Mouse (Mus musculus): Measurements from ENCODE around the gene Rps2. TPM values are rescaled to one million over a fixed set of nuclear protein-coding genes. Genes with fewer than 3 reads are reported as not detected.
A peak's percentile ranks its signal among the peaks of the same experiment; 100 is the strongest.

The Rps2 gene
- polyA plus RNA-seq, 1 experiment from 2014 or later, result 776 TPM

DNA sequence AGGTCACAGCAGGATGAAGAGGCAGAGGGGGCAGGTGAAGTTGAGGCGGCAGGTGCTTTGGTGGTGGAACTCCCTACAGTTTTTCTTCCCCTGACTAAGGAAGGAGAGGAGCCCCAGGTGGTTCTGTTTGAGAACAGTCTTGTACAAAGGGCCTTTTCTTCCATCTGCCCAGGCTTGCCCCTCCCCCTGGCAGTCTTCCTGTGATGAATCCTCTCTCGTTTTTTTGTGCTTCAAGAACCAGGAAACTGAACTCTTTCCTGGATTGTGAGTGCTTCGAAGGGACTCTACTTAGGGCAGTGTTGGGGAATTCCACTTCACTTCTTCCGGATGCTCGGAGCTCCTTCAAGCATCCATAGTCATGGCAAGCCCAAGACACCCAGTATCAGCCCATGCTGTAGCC is 19.9 kb upstream of the Rps2 start:
- Histone ChIP-seq H3K36me3 (ENCODE audit: control insufficient read depth, insufficient read depth) (peaks cover 34% of the 10 kb centered on the region; the same call in 1 of the 2 replicates), H3K4me1 (replicated peaks; ENCODE audit: control insufficient read depth, insufficient read depth, low read length) (no peaks in the 10 kb centered on the region; the same call in 1 of the 2 replicates), H3K4me2 (replicated peaks; ENCODE audit: low read depth) (peak overlapping the region; percentile 62), H3K4me3 (ENCODE audit: low read depth, low read length) (peak overlapping the region; percentile 14), H3K9ac (ENCODE audit: low read depth, low read length) (peak overlapping the region; percentile 40; the same call in 1 of the 2 replicates), H3K9me3 (ENCODE audit: control insufficient read depth) (no peaks in the 10 kb centered on the region), H3K27me3 (replicated peaks; ENCODE audit: control insufficient read depth, insufficient read depth, low read length) (no peaks in the 10 kb centered on the region), H3K27ac (ENCODE audit: low read depth, low read length) (peak overlapping the region; percentile 91)
- peak; percentile 39 for ATAC-seq
- 15% methylated on average over 5 of the region's 5 CpGs for WGBS
- no peak for TF ChIP-seq CTCF (IDR thresholded peaks at IDR 0.05; ENCODE audit: low read depth)

GRCm38 (mm10) chr17:24698715-24699114 is 19.2 kb upstream of the Rps2 start:
- Histone ChIP-seq H3K4me1 (replicated peaks; ENCODE audit: control insufficient read depth, insufficient read depth, low read length) (no peaks in the 10 kb centered on the region; the same call in 1 of the 2 replicates), H3K9ac (ENCODE audit: low read depth, low read length) (peak overlapping the region; percentile 40), H3K27ac (ENCODE audit: low read depth, low read length) (peak overlapping the region; percentile 91), H3K36me3 (ENCODE audit: control insufficient read depth, insufficient read depth) (peaks cover 33% of the 10 kb centered on the region; the same call in 1 of the 2 replicates), H3K4me3 (ENCODE audit: low read depth, low read length) (peak overlapping the region; percentile 14), H3K27me3 (replicated peaks; ENCODE audit: control insufficient read depth, insufficient read depth, low read length) (no peaks in the 10 kb centered on the region), H3K4me2 (replicated peaks; ENCODE audit: low read depth) (peak overlapping the region; percentile 62), H3K9me3 (ENCODE audit: control insufficient read depth) (no peaks in the 10 kb centered on the region)
- ATAC-seq, result no peak
- 46% methylated on average over 9 of the region's 9 CpGs for WGBS
- TF ChIP-seq CTCF (IDR thresholded peaks at IDR 0.05; ENCODE audit: low read depth), result no peak

DNA sequence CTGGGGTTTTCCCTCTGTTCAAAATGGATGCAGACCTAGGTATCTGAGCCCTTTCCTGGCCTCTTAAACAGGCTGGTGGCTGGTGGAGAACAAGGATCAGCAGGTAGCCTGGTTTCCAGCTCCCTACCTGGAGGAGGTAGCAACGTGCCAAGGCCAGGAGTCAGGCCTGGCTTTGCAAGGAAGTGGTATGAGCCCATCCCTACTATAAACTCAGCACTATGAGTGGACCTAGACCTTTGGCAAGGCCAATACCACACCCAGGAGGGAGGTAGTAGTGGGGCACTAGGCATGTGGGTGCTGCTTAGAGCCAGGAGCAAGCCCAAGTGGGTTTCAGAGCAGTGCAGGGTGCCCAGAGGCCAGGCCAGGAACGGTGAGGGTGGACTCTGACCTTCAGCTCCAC is 18.4 kb upstream of the Rps2 start:
- H3K27ac ChIP-seq (ENCODE audit: low read depth, low read length), result peak overlapping the region; percentile 91
- peak overlapping the region; percentile 62 for H3K4me2 ChIP-seq (replicated peaks; ENCODE audit: low read depth)
- H3K27me3 ChIP-seq (replicated peaks; ENCODE audit: control insufficient read depth, insufficient read depth, low read length), result no peaks in the 10 kb centered on the region
- peak; percentile 80 for ATAC-seq
- peak overlapping the region; percentile 23; the same call in 1 of the 2 replicates for H3K4me3 ChIP-seq (ENCODE audit: low read depth, low read length)
- H3K9ac ChIP-seq (ENCODE audit: low read depth, low read length), result peak overlapping the region; percentile 40; the same call in 1 of the 2 replicates
- peak; percentile 26; the same call in 1 of the 2 replicates for TF ChIP-seq CTCF (IDR thresholded peaks at IDR 0.05; ENCODE audit: low read depth)
- H3K4me1 ChIP-seq (replicated peaks; ENCODE audit: control insufficient read depth, insufficient read depth, low read length), result no peaks in the 10 kb centered on the region; the same call in 1 of the 2 replicates
- 30% methylated on average over 2 of the region's 2 CpGs for WGBS
- no peaks in the 10 kb centered on the region for H3K9me3 ChIP-seq (ENCODE audit: control insufficient read depth)
- peaks cover 40% of the 10 kb centered on the region; the same call in 1 of the 2 replicates for H3K36me3 ChIP-seq (ENCODE audit: control insufficient read depth, insufficient read depth)

DNA sequence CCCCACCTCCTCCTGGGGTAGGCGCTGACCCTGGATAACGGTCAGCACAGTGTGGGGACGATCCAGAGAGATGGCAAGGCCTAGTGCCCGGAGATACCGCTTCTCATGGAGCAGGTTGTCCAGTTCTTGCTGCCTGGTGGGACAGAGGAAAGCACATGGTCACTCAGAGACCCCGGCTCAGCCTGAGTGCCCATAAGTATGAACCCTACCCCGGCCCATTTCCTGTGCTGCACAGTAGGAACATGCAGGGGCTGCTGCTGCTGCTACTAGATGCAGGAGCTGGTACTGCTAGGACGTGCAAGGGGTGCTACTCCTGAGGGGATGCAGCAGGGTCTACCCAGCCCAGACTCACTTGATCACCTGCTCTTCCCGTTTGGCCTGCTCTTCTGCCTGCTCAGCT is 16.7 kb upstream of the Rps2 start:
- no peak for ATAC-seq
- Histone ChIP-seq H3K9ac (ENCODE audit: low read depth, low read length) (no peak overlapping the region), H3K4me2 (replicated peaks; ENCODE audit: low read depth) (peak overlapping the region; percentile 62; the same call in 1 of the 2 replicates), H3K4me3 (ENCODE audit: low read depth, low read length) (no peak overlapping the region), H3K4me1 (replicated peaks; ENCODE audit: control insufficient read depth, insufficient read depth, low read length) (no peaks in the 10 kb centered on the region; the same call in 1 of the 2 replicates), H3K27me3 (replicated peaks; ENCODE audit: control insufficient read depth, insufficient read depth, low read length) (no peaks in the 10 kb centered on the region), H3K36me3 (ENCODE audit: control insufficient read depth, insufficient read depth) (peaks cover 48% of the 10 kb centered on the region; the same call in 1 of the 2 replicates), H3K9me3 (ENCODE audit: control insufficient read depth) (no peaks in the 10 kb centered on the region), H3K27ac (ENCODE audit: low read depth, low read length) (peak overlapping the region; percentile 28; the same call in 1 of the 2 replicates)
- TF ChIP-seq CTCF (IDR thresholded peaks at IDR 0.05; ENCODE audit: low read depth), result no peak
- whole genome bisulfite sequencing, result 91% methylated on average over 9 of the region's 9 CpGs

GRCm38 (mm10) chr17:24705821-24706220 is 12.1 kb upstream of the Rps2 start:
- WGBS, result 99% methylated on average over 3 of the region's 3 CpGs
- Histone ChIP-seq H3K4me1 (replicated peaks; ENCODE audit: control insufficient read depth, insufficient read depth, low read length) (no peaks in the 10 kb centered on the region; the same call in 1 of the 2 replicates), H3K4me3 (ENCODE audit: low read depth, low read length) (no peak overlapping the region), H3K4me2 (replicated peaks; ENCODE audit: low read depth) (no peak overlapping the region), H3K9me3 (ENCODE audit: control insufficient read depth) (no peaks in the 10 kb centered on the region), H3K27ac (ENCODE audit: low read depth, low read length) (no peak overlapping the region), H3K36me3 (ENCODE audit: control insufficient read depth, insufficient read depth) (peaks cover 36% of the 10 kb centered on the region; the same call in 1 of the 2 replicates), H3K9ac (ENCODE audit: low read depth, low read length) (no peak overlapping the region), H3K27me3 (replicated peaks; ENCODE audit: control insufficient read depth, insufficient read depth, low read length) (no peaks in the 10 kb centered on the region)
- TF ChIP-seq CTCF (IDR thresholded peaks at IDR 0.05; ENCODE audit: low read depth), result no peak
- ATAC-seq, result no peak

DNA sequence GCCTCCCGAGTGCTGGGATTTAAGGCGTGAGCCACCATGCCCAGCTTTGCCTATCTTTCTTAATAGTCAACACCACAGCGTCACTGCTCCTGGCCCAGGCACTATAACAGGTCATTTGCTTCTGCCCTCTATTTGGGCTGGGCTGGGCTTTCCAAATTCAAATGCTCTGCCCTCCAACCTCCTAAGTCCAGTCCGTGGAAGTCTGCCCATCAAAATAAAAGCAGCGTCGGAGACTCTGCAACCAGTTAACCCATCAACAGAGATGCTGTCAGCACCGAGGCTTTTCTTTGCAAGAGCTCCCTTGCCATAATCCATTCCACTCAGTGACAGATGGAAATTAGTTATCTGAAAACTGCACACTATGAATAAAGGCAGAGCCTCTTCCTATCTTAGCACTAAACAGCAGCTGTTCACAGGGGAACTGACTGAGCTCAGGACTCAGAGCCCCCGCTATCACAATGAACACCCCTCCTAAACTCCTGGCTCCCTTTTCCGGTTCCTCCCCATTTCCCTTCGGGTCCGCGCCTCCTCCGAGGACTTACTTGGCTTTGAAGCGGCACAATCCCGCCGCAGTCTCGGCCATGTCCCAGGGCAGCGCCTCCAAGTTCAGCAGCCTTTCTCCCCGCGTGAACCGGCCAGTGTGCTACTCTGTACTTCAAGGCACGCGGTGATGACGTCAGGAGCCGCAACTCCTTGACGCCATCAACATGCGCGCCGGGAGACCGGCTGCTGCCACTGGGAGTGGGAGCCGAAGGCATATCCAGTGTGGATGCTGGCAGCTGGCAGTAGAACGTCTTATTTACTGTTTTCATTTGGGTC is 10.7 kb upstream of the Rps2 start, which contains the start of gene Tbl3:
Tbl3 (minus strand) TSS at position 679 of the 819 bp plus-strand sequence.
- peak within 1 kb of the TSS; percentile 59 for H3K4me3 ChIP-seq (ENCODE audit: low read depth, low read length)
- peak within 1 kb of the TSS; percentile 48 for H3K9ac ChIP-seq (ENCODE audit: low read depth, low read length)
- H3K27ac ChIP-seq (ENCODE audit: low read depth, low read length), result peak within 1 kb of the TSS; percentile 72
- H3K36me3 ChIP-seq (ENCODE audit: control insufficient read depth, insufficient read depth), result peaks cover 22% of the 10 kb centered on the region; the same call in 1 of the 2 replicates
- peak within 1 kb of the TSS; percentile 71 for H3K4me2 ChIP-seq (replicated peaks; ENCODE audit: low read depth)
- no peak for TF ChIP-seq CTCF (IDR thresholded peaks at IDR 0.05; ENCODE audit: low read depth)
- H3K27me3 ChIP-seq (replicated peaks; ENCODE audit: control insufficient read depth, insufficient read depth, low read length), result no peaks in the 10 kb centered on the region
- no peaks in the 10 kb centered on the region for H3K9me3 ChIP-seq (ENCODE audit: control insufficient read depth)
- peak; percentile 81 for ATAC-seq
- H3K4me1 ChIP-seq (replicated peaks; ENCODE audit: control insufficient read depth, insufficient read depth, low read length), result no peaks in the 10 kb centered on the region
- WGBS, result 3% methylated on average over 32 of the region's 32 CpGs
